ENCODE assay signal across 13 mouse cellular contexts in the genomic region with DNA sequence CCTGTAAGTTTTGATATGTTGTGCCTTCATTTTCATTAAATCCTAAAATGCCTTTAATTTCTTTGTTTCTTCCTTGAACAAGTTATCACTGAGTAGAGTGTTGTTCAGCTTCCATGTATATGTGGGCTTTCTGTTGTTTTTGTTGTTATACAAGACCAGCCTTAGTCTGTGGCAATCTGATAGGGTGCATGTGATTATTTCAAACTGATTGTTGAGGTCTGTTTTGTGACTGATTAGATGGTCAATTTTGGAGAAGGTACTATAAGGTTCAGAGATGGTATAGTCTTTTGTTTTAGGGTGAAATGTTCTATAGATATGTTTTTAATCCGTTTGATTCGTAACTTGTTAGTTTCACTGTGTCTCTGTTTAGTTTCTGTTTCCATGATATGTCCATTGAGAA.
"Had no signal": no experiment of that assay in that cellular context is flagged by ENCODE, and none has a peak within 500 bp of the region (broad histone marks: within the 10 kb centered on the region; RNA-seq: fewer than 3 reads in every experiment).

No protein-coding gene starts in this region.

- DNase-seq: kidney, adult 18-20 months; kidney, postnatal 14 days; left cerebral cortex, postnatal 4 days; lung, adult 18-20 months; lung, postnatal 36 days; thymus, adult 18-20 months; thymus, postnatal 14 days had no signal

- H3K4me2 ChIP-seq: kidney, embryonic 15.5 days; limb, embryonic 13.5 days; midbrain, embryonic 11.5 days; midbrain, embryonic 15.5 days; neural tube, embryonic 12.5 days had no signal

- H3K27ac ChIP-seq: kidney, embryonic 15.5 days; limb, embryonic 13.5 days; midbrain, embryonic 15.5 days; neural tube, embryonic 12.5 days had no signal

- H3K27me3 ChIP-seq: kidney, embryonic 15.5 days; limb, embryonic 13.5 days; midbrain, embryonic 15.5 days; neural tube, embryonic 12.5 days had no signal

- H3K9ac ChIP-seq: kidney, embryonic 15.5 days; limb, embryonic 13.5 days; midbrain, embryonic 15.5 days; neural tube, embryonic 12.5 days had no signal

- H3K9me3 ChIP-seq: kidney, embryonic 15.5 days; midbrain, embryonic 15.5 days; neural tube, embryonic 12.5 days had no signal

- ATAC-seq: inflammation-experienced regulatory T-cells, adult 6 months; midbrain, embryonic 15.5 days had no signal

- H3K4me3 ChIP-seq: kidney, embryonic 15.5 days; limb, embryonic 13.5 days; midbrain, embryonic 15.5 days; neural tube, embryonic 12.5 days had no signal

- H3K4me1 ChIP-seq: kidney, embryonic 15.5 days; limb, embryonic 13.5 days; midbrain, embryonic 15.5 days; neural tube, embryonic 12.5 days had no signal
